Mouse (Mus musculus): ENCODE measurements at regions not wholly inside any gene's neighbourhood (a gene's known extent, or its start where the extent isn't known, plus 50 kb on each side); places are given as distances from the start of the nearest gene placed in this dataset.
A peak's percentile ranks its signal among the peaks of the same experiment; 100 is the strongest.

- DNase-seq: no peak
These were observed 111.0 kb downstream of the Slc38a4 start for GRCm38 (mm10) chr15:96944741-96945140.

- no peak for DNase-seq
These were observed 113.1 kb downstream of the Slc38a4 start for GRCm38 (mm10) chr15:96942651-96943050.

GRCm38 (mm10) chr15:96938406-96938805 lies 117.3 kb downstream of the Slc38a4 start:
- DNase-seq: no peak

DNA sequence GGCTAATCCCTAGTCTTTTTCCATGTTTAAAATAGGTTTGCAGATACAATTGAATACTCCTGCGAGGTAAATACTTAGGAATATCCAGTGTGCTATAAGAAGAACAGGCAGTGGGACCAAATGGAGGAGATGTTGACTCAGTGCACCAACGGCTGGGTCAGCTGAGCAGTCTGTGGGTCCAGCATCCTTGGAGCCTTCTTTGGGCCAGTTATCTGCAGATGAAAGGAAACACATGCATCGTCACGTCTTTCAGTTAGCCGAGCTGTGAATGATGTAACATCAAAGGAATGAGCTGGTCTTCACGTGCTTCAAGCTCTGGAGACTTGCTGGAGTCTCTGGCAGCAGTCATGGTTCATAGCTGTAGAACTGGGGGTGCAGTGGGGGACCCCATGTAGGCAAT lies 118.1 kb downstream of the Slc38a4 start:
- no peak for DNase-seq

DNA sequence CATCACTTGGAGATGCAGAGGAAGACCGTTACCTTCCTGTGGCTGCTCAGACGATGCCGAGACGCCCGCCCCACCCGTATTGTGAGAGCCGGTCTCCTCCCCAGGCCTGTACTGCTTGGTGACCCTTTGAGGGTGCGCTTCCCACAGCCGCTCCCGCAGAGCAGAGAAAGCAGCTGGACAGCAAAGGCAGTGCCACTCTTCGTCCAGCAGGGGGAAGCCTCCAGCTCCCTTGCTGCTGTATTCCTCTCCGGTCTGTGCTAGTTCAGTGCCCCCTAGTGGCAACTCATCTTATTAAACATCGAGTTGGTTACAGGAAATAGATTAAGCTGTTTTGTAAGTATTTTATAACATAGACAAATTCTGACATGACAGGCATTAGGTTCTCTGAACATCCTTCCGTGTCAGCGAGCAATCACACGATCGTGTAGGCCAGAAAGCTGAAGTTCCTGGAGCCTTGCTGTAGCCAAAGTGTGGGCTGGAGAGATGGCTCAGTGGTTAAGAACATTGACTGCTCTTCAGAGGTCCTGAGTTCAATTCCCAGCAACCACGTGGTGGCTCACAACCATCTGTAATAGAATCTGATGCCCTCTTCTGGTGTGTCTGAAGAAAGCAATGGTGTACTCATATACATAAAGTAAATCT lies 118.9 kb downstream of the Slc38a4 start:
- peak; percentile 95 for DNase-seq

GRCm38 (mm10) chr15:96936216-96936615 lies 119.5 kb downstream of the Slc38a4 start:
- DNase-seq: no peak

DNA sequence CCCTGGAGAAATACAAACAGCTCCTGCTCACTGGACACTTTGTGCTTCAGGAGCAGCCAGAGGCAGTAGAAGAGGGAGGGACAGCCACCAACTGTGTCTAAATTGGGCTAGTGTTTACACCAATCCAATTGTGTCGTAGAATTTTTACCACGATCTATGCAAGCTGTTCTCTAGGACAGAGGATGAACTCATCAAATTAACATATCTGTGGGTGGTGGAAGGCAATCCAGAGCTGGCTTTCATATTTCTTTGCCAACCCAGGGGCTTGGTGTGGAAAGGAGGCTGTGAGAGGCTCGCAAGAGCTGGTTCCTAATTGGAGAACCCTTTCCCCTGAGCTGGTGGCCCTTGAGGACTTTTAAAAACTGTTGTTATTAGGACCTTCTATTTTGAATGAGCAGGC lies 122.3 kb downstream of the Slc38a4 start:
- DNase-seq: no peak

- DNase-seq: no peak
These were observed 125.2 kb downstream of the Slc38a4 start for GRCm38 (mm10) chr15:96930531-96930930.

GRCm38 (mm10) chr15:96929788-96930187 lies 126.0 kb downstream of the Slc38a4 start:
- DNase-seq: no peak

DNA sequence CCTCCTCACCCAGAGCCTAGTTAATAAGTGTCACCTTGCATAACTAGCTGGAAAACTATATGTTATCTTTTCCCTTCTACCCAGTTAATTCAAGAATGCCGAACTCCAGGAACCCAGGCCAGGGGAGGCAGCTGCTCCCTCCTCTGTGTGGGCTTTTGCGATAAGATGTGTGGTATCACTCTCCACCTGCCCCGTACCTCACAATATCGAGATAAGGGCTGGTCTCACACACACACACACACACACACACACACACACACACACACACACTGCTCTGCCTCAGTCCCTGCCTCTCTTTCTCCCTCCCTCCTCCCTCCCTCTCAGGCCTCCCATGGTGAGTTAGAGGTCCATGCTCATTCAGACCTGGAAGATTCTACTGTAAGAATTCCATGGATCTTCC lies 127.1 kb downstream of the Slc38a4 start:
- DNase-seq: no peak

DNA sequence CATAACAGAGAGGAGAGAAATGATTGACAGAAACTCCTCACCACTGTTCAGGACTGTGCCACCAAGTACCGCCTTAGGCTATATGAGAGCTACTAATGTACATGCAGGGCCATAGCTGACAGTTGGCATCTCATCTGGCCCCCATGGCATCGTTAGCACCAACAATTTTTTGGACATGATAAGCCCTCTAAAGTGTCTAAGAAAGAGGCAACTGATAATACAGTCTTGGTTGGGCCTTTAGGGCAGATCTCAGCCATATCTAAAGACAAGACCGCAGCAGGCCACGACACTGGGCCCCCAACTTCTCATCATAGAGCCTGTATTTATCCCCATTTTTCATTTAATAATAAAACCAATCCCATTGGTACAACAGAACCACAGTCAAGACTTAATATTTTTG lies 128.1 kb downstream of the Slc38a4 start:
- DNase-seq: no peak

GRCm38 (mm10) chr15:96926660-96927059 lies 129.1 kb downstream of the Slc38a4 start:
- DNase-seq: no peak

DNA sequence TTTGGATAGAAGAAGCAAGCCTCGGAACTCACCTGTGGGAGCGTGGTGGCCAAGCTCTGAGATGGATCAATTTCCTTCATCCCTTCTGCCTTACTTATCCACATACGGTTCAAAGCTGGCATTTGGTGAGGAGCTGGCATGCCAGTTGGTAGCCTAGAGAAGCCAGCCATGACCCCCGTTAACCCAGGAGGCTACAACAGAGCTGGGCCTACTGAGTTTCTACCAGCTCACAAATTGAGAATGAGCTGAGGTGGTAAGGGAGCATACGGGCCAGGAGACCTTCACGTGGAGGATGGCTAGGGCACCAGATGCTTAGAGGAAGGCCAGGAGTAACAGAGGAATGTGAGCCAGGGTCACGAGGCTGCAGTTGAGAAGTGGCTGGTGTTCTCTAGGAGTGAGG lies 139.2 kb downstream of the Slc38a4 start:
- no peak for DNase-seq

- DNase-seq: no peak
These were observed 140.2 kb downstream of the Slc38a4 start for GRCm38 (mm10) chr15:96915544-96915943.

DNA sequence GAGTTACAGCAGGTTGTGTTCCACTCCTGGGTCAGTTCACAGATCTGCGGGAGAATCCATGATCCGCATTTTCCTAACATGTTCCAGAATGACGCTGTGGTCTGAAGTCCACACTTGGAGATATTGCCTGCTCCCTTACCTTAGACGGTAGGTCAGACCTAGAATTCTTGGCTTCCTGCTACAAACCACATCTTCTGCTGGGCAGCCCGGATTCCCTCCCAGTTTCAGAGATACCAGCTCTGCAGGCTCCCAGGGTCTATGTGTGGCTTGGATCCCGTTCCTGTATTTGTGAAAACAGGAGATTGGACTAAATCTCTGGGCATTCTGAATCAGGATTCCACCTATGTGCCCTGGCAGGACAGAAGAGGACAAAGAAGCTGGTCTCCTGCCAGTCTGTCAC lies 140.8 kb downstream of the Slc38a4 start:
- no peak for DNase-seq

GRCm38 (mm10) chr15:96905520-96905919 lies 150.2 kb downstream of the Slc38a4 start:
- DNase-seq: no peak

DNA sequence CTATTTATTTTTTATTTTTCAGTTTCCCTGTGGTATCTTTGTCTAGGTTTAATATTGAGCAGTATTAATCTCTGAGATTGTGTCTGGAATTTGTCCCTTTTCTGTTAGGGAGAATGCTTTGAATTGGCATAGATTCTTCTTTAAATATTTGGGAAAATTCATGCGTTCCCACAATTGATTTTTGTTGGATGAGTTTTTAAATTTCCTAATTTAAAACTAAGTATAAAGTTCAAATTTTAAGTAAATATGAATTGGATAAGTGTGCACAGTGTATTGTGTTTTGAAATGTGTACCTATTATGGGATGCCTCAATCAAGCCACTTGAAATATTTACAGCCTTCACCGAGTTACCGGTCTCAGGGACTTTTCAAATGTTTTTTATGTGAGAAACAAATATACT lies 152.3 kb downstream of the Slc38a4 start:
- no peak for DNase-seq

- DNase-seq: peak; percentile 18
These were observed 153.0 kb downstream of the Slc38a4 start for GRCm38 (mm10) chr15:96902781-96903180.

- DNase-seq: no peak
These were observed 154.1 kb downstream of the Slc38a4 start for GRCm38 (mm10) chr15:96901616-96902015.

DNA sequence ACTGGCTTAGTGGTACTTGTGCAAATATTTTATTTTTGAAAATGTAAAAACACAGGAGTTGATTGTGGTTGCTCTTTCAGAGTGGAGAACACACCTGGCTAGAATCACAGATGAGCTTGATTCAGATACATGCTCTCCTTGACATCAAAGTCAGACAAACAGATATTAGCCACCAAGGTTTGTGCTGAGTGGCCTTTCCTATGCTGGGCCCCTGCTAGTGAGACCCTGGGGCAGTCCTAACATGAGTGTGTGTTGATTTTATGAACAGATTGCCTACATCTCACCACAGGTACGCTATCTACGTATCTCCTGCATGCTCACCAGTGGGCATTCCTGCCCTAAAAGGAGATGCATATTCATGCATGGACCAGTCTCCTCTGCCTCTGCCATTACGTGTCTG lies 157.5 kb downstream of the Slc38a4 start:
- DNase-seq: no peak

DNA sequence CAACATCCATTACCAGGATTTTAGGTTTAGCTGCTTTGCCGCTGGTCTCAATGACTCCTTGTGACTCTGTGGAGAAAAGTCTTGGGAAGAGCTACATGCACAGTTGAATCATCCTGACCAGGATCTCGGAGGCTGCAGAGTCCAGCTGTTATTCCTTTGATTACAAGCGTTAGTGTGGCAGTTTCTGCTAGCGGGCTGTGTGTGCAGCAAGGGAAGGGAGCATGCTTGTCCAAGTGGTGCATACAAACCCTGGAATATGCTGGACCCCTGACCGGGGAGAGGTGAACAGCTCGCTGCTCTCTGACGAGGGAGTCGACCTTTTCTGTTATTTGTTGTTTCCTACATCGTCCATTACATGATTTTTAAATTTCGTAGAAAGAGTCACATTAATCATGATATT lies 170.9 kb downstream of the Slc38a4 start:
- DNase-seq: no peak

GRCm38 (mm10) chr15:96883754-96884153 lies 172.0 kb downstream of the Slc38a4 start:
- peak; percentile 22 for DNase-seq

- DNase-seq: no peak
These were observed 173.5 kb downstream of the Slc38a4 start for GRCm38 (mm10) chr15:96882211-96882610.

DNA sequence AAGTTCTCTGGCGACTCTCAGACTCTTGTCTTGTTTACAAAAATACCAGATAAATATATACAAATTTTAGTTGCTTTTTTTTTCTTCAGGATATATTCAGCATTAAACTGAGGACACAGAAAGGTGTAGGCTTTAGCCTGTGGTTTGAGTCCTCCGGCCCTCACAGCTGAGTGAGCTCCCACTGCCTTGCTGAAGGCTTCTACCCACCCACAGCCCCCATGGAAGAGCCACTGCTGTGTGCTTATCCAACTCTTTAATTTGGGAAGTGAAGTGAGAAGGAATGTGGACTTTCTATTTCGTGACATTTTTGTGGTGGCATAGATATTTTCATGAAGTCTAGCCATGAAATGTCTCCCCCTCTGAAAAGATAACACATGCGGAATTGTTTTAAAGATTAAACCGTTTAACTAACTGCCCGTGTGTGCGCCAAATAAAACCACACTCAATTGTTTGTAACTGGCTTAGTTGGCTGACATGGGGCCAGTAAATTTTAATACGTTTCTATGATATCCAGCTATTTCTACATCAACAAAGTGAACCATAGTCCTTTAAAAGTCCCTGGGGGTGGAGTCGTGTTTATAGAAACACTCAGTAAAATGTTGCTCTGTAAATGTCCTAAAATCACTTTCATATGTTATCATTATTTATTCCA lies 174.1 kb downstream of the Slc38a4 start:
- no peak for DNase-seq

GRCm38 (mm10) chr15:96880066-96880465 lies 175.7 kb downstream of the Slc38a4 start:
- DNase-seq: no peak

Measured in lung, postnatal 10 days (tissue).